Mouse (Mus musculus) bone marrow, adult 2 months (tissue): ENCODE results near the gene Rbm41.

Experiments used
- CTCF ChIP-seq: fragments of 200-500 bp; IDR thresholded peaks from 2 replicates; pipeline ENCODE4 v1.5.1; 2011; ENCODE audit warnings: low read length, control low read depth; ENCODE audit not compliant: control insufficient read depth, insufficient read depth
- POLR2A ChIP-seq: fragments of 200-500 bp; IDR thresholded peaks from 2 replicates; pipeline ENCODE4 v1.6.1; 2011; ENCODE audit warnings: low read depth, mild to moderate bottlenecking, control low read depth, low read length, borderline replicate concordance; ENCODE audit not compliant: control insufficient read depth

- no peak for TF ChIP-seq CTCF
- no peak for TF ChIP-seq POLR2A
These were observed 143.6 kb downstream of the Rbm41 start for GRCm38 (mm10) chrX:139854795-139855194.
